Mouse (Mus musculus) megakaryocyte progenitor cell, adult 5-6 weeks (primary cell): ENCODE measurements around the gene Trip6. TPM values are rescaled to one million over a fixed set of nuclear protein-coding genes. Genes with fewer than 3 reads are reported as not detected.
A peak's percentile ranks its signal among the peaks of the same experiment; 100 is the strongest.

Experiments
- ATAC-seq: replicated peaks from 2 replicates; pipeline ENCODE4 v1.8.0; 2016; ENCODE audit warnings: mild to moderate bottlenecking, moderate TSS enrichment, inconsistent platforms; ENCODE audit not compliant: poor library complexity
- total RNA-seq, 2 experiments: library from RNA; stranded (forward) in 1 of 2; stranded (reverse) in 1 of 2; fragments of 157-497, 149-512 nt in 1 of 2; fragments of 200-1000 nt in 1 of 2; gene quantifications; 2 replicates each; pipeline versions ENCODE4 v1.2.3 to v1.2.4; 2015 to 2017

Trip6 gene
- total RNA-seq (2015) (4.0 and 6.7 TPM in 2 replicates), total RNA-seq (2017) (7.1 and 7.5 TPM in 2 replicates)

DNA sequence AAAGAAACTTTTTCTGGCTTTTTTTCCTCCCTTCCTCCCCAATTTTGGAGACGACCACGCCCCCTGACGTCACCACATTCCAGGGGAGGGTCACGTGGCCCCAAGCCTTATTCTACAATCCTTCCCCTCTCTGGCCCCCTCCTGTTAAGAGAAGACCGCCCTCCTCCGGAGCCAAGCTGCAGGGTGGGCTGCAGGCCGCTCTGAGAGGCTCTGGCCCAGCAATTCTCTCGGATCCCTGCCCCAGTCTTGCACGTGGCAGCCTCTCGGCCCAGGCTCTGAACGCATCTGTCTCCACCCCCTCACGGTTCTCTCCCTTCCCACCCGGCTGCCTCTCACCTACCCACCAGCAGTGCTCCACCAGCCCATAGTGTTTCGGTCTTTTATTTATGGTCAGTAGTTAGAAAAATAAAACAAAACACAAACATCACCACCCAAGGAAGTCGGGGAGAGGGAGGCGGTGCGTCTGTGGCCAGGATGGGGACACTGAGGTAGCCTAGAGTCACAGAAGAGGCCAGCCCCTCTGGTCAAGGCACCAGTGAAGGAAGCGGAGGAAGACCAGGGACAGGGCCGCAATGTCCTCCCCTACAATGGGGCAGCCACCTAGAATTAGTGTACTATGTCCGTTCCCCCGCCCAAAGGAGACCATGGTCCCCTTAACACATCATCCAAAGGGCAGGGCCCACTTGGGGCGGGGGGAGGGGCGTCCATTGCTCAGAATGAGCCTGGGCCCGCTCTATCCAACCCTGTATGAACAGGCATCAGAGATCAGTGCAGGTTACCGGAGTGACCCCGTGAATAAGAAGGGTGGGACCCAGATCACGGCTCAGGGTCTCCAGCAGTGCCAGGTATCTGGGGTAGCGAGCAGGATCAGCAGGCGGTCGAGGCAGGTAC is at the start of gene Trip6:
Gene Trip6 (minus strand): TSS at position 212 of the 891 bp plus-strand sequence.
- peak; percentile 38 for ATAC-seq

DNA sequence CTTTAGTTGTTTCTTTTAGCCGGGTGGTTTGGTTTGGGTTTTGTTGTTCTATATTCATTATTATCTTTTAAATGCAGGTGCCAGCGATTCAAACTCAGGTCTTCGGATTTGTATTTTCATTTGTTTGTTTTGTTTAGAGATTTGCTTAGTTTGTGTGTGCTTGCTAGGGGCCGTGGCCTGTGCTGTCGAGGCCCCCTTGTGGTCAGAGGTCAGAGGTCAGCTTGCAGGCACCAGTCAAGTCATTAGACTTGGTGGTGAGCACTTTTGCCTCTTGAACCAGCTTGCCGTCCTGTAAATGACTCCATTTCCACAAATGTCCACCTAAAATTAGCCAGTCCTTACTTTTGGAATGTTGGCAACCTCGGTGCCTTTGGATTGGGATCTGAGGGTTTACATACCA is 44.2 kb upstream of the Trip6 start:
- no peak for ATAC-seq

DNA sequence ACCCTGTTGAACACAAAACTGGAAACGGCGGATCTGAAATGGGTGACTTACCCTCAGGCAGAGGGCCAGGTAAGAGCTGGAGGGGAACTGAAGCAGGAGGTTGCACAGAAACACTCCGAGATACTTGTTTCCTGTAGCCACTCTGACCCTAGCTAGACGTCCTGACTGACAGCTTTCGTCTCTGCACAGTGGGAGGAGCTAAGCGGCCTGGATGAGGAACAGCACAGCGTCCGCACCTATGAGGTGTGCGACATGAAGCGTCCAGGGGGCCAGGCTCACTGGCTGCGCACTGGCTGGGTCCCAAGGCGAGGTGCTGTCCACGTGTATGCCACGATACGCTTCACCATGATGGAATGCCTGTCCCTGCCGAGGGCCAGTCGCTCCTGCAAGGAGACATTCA is 39.9 kb upstream of the Trip6 start:
- ATAC-seq = no peak

DNA sequence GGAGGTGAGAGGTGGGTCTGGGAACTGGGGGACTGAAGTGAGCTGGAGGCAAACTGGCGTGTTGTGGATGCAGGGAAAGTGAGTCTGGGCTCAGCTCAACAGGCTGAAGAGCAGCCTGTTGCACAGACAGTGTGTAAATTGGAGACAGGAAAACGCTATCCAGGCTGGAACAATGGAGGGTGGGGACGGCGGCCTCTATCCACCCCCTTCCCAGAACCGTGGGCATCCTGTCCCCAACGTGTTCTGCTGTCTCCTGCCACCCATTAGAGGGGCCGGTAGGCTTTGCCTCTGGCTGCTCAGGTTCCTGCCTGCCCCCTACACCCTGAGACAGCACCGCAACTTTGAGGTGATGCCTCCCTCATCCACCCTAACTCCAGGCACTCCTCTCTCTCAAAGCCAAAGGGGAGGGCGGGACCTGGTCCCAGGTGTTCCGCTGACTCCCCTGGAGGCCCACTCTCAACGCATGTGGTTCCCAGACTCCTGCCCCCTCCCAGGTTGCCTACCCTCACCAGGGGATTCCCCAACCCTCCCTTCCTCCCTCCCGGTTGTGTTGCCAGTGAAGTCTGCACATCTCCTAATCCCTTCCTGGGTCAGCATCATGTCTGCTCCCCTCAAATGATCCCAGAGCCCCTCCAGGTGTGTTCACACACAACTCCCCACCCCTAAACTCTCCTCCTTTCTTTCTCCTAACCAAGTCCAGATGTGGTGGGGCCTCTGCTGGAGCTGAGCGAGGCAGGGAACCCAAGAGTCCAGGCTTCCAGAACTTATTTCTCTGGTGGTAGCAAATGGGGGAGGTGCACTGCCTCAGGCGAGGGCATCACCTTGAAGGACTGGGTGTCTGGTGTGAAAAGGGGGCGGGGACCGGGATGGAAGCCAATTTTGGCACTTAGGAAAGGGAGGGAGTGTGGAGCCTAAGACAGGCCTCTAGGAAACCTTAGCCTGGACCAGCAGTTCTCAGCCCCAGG is 38.1 kb upstream of the Trip6 start:
- no peak for ATAC-seq

DNA sequence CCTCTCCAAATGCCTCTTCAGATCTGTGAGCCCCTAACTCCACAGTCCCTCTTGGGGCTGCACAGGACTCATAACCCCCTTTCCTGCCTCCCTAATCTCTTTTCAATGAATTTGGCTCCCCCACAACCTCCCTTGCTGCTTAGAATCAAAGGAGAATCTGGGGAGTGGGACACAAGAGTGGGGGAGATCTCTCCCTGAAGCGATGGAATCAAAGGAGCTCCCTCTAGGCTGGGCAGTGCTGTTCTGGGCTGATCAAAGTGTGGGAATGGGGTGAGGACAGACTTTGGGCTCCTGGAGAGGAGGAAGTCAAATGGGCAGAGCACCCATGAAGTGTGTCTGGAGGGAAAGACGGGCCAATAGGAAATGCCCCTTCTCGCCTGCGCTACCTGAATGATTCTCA is 37.2 kb upstream of the Trip6 start:
- no peak for ATAC-seq

DNA sequence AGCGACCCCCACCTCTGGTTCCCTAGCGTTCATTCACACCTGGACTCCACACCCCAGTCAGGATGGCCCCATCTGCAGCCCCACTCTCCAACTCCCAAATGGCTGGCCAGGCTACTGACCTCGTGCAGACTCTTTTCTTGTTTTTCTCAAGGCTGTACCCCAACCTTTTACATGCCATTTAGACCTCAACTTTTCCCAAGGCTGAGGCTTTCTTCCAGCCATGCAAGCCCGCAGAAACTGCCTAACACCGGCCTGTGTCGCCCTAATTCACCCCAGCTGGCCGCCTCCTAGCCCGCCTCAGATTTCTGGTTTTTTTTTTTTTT is 36.8 kb upstream of the Trip6 start:
- no peak for ATAC-seq

DNA sequence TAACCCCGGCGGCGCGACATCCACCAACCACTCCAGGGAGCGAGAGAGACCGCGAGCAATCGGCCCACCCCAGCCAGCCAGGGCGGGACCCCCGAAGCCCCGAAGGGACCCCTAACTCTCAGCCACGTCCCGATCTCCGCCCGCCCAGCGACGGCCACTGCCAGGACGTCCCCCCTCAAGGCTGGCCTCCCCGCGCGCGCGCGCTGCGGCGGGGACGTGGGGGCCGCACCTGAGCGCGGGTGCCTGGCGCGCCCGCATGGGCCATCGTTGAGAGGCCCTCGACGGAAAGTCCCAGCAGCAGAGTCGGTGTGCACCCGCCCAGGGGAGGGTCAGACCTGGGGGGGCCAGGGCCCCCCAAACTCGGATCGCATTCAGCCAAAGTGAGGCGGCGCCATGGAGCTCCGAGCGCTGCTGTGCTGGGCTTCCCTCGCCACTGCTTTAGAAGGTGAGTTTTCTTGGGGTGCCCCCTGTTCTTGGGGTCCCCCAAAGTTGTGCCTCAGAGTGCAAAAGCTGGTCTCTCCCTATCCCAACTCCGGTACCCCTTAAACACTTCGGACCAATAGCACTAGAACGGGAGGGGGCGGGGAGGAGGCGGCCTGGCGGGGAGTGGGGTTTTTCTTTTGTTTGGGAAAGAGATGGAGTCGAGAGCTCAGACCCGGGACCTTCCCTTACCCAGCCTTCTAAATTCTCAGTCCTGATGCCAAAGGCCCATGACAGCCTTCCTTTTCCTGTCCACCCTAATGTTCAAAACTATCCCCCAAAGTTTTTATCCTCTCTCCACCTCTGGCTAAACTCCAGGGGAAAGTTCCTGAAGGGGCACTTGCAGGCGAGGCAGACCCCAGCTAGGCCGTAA is 36.2 kb upstream of the Trip6 start:
- no peak for ATAC-seq

DNA sequence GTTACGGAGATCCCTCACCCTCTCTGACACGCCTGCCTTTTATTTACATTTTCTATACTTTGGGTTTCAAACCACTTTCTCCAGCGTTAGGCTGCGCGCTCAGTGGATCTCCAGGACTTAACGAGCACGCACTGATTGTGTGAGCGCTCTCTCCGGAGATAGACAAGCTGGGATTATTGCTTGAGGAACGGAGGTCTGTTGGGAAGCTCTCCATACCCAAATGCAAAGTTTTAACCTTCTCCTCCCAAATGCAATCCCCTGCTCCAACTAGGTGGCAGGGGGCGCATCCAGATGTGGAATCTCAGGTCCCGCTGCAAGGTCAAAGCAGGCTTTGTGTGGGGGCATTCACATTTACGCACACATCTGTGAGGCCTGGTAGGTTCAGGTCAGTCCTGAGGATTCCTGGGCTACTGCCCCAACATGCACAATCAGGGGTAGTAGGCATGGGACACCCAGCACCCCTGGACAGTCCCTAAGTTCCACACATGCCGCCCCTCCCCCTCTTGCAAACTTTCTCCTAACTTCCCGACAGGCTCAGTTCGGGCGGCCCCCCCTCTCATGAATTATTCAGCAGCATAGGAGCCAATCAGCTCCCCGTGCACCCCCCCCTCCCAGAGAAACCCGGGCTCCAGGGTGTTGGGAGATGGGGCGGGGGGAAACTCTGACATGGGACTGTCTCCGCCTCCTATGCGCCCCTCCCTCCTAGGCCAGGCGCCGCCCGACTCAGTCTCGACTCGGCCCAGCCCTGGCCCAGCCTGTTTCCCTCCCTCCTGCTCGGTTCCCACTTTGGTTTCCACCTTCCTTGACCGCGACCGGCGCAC is 35.4 kb upstream of the Trip6 start, which contains the start of gene Ephb4:
Gene Ephb4 (plus strand): TSS at position 726 of the 821 bp plus-strand sequence.
- ATAC-seq = 0 out of 2 replicates have a peak, but pooled peaks have one; percentile 29

DNA sequence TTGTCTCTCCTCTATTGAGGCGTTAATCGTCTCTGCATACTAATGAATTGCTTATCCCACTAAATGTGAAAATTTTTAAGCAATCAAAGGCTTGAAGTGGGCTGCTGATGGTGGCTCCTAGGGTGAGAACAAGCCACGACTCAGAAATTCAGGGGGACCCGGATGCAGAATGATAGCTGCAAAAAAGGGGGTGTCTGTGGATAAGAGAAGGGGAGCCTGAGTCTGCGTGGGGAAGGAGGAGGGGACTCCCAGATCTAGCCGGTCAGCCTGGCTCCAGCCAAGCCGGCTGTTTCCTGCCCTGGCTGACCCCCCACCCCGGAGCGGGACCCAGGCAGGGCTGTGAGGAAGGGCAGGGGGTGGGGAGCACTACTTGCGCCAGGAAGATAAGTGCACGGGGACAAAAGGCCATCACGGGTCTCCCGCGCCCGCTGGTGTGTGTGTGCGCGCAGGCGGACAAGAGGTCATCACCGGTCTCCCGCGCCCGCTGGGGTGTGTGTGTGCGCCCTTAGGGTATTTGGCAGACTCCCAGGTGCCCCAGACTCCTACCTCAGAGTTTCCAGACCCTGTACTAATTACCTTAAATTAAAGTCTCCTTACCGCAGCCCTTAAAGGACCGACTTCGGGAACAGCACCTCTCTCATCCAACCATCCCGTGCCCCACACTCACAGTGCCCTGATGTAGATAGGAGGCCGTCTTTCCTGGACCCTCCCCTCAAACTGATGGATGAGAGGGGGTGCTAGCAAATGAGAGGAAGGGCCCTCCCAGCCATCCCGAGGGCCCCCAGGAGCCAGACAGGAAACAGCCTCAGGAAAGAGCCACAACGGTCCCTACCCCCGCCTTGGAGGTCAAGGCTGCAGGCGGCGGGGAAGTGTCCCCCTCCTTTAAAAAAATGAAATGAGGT is 34.5 kb upstream of the Trip6 start:
- no peak for ATAC-seq

DNA sequence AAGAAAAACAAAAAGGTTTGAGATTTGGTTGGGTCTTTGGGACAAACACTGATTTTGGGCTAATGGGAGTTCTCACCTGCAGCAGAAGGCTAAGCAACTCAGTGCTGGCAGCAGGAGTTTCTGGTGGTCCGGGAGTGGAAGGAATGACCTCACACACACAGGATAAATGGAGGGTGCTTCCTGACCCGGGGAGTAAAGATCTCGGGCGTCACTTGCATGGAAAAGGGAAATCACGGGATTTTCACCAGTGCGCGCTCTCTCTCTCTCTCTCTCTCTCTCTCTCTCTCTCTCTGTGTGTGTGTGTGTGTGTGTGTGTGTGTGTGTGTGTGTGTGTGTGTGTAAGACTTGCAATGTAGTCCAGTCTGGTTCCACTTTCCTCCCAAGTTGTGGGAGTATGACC is 33.7 kb upstream of the Trip6 start:
- no peak for ATAC-seq

DNA sequence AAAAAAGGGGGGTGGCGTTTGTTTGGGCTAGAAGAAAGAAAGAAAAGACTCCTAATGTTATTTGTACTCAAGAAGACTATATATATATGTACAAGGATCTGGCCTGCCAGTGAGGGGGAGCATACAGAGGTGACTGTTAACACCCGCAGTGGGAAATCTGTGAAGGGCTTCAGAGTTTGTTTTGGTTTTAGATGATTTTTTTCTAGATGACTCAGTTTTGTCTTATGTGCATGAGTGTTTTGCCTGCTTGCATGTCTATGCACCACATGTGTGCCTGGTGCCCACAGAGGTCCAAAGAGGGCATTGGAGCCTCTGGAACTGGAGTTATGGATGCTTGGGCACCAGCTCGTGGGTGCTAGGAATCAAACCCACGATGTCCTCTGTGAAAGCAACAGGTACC is 32.8 kb upstream of the Trip6 start:
- ATAC-seq = no peak

DNA sequence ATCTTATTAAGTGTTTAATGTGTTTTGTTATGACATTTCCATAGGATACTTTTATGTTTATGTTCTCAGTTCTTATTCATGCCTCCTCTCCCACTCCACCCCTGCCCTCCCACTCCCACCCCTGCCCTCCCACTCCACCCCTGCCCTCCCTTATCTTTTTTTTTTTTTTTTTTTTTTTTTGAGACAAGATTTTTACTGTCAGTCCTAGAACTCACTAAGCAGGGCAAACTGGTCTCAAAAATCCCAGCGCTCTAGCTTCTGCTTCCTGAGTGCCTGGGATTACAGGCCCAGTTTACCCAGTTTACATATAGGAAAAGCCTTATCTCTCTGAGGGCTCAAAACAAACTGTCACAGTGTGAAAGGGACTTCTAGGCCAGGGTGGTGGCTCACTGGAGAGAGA is 32.2 kb upstream of the Trip6 start:
- ATAC-seq = no peak

DNA sequence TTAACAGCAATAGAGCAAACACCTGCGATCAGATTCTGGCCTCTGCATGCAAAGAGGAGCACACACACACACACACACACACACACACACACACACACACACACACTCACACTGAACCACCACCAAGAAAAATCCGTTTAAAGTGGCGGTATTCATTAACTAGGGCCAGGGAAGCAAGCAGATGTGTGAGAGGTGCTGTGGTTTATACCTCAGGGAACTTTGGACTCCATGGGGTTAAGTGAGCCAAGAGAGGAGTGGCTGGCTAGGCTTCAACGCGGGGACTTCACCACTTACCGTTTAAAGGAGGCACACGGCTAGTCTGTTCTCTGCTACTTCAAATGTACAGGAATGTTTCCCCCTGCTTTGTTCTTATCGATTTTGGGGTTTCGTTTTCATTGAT is 31.6 kb upstream of the Trip6 start:
- peak; percentile 57 for ATAC-seq

DNA sequence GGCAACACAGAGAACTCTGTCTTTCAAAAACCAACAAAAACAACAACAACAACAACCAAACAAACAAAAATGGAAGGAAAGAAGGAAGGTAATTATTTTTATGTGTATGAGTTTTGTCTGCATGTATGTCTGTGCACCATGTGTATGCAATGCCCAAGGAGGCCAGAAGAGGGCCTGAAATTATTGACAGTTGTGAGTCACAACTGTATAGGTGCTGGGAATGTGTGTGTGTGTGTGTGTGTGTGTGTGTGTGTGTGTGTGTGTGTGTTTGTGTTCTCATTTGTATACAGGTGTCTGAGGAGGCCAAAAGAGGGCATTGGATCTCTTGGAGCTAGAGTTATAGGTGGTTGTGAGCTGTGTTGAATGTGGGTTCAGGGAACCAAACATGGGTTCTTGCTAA is 29.7 kb upstream of the Trip6 start:
- ATAC-seq = no peak

DNA sequence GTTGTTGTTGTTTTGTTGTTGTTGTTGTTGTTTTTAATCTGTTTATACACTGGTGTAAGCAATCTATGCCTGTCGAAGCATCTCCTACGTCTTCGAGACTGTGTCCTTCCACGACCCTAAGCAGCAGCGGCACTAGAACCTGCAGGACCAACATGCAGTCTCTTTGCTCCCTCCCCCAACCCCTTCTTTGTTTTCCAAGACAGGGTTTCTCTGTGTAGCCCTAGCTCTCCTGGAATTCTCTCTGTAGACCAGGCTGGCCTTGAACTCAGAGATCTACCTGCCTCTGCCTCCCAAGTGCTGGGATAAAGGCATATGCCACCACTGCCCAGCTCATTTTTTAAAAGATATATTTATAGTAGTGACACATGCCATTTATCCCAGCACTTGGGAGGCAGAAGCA is 29.2 kb upstream of the Trip6 start:
- ATAC-seq = no peak

DNA sequence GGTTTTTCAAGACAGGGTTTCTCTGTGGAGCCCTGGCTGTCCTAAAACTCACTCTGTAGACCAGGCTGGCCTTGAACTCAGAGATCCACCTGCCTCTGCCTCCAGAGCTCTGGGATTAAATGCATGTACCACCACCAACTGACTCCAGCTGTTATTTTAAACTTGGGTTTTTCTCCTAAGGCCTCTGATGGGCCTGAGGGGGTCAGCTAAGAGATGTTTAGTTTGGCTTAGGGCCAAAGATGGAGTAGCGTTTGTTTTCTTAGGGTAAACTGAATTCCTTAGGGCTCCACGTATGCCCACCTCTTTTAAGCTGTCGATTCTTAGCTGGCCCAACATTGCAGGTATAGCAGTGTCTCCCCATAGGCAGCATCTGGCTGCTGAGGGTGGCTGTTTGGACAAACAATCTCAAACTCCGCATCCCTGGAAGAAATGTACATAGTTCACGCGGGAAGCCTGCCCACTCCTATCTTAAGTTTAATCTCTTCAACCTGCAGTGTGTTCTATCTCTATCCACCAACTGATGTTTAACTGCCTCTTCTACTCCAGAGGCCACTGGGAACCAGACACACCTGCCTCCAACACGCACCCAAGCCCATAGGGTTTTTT is 28.3 kb upstream of the Trip6 start:
- no peak for ATAC-seq

DNA sequence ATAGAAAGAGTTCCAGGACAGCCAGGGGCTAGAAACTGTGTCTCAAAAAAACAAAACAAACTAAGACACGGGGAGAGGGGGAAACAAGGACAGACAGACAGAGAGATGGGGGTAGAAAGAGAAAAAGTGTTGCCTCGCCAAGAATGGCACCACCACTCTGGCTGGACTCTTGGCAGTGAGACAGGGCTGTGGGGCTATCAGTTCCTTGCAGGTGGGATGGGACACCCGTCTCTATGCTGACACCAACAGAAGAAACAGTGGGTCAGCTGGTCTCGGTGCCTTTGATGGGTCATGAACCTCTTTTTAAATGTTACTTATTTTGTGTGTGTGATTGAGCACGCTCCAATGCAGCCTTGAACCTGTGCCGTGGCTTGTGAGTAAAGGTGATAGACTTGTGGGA is 26.0 kb upstream of the Trip6 start:
- ATAC-seq = peak; percentile 32

DNA sequence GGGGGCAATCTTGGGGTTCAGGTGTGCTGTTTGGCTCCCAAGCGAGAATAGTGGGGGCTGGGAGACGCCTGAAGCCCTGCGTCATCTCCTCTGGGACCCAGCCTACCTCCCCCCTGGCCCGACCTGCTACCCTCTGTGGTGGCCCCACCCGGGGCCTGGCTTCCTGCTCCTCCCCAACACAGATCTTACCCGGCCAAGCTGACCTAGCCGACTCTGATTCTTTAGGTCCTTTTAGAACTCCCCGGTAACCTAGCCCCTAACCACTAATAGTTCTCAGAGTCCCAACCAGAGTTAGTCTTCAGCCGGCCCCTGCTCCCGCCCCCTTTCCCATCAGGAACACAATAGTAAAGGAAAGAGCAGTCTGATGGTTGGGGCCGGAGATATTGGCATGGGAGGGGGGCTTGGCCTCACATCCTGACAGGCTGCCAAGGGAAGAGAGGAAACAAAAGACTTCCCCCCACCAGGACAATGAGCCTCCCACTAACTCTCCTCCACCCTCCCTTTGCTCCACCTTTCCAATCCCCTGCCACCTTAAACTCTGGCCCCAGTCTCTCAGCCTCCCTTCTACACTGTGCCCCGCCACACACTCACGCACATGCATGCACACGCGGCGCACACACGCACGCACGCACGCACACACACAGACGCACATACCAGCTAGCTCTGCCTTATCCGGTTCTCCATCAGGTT is 25.2 kb upstream of the Trip6 start:
- peak; percentile 69 for ATAC-seq
